Mouse (Mus musculus): ENCODE data around the gene Lyl1. TPM values are rescaled to one million over a fixed set of nuclear protein-coding genes. Genes with fewer than 3 reads are reported as not detected.

The Lyl1 gene
- polyA plus RNA-seq, 1 experiment: 125 TPM

DNA sequence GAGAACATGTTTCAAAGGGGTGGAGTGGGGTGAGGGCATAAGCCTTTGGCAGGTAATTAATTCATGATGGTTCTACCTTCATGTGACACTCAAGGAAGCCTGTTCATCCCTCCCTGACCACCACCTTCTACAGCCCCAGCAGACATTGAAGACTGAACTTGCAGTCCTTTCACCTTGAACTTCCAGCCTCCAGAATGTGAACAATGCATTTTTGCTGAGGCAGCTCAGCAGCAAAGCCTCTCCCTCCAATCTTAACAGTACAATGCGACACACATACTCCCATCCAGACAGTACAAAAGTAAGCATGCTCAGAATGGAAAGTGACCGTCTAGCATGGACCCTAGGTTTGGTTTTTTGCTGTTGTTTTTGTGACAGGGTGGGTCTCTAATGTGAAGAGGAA is 19.8 kb upstream of the Lyl1 start:
- Histone ChIP-seq H3K27ac (ENCODE audit: control insufficient read depth, insufficient read depth, low read depth, low read length, poor library complexity) (no peak overlapping the region), H3K4me3 (replicated peaks; ENCODE audit: control insufficient read depth, low read depth, low read length) (no peak overlapping the region), H3K4me1 (ENCODE audit: control insufficient read depth, insufficient read depth, low read length) (peaks cover 2% of the 10 kb centered on the region; the same call in 1 of the 2 replicates)
- no peak for TF ChIP-seq POLR2A (IDR thresholded peaks at IDR 0.05; ENCODE audit: borderline replicate concordance, control insufficient read depth, low read depth, low read length)
- 71% methylated on average over 2 of the region's 2 CpGs for WGBS

DNA sequence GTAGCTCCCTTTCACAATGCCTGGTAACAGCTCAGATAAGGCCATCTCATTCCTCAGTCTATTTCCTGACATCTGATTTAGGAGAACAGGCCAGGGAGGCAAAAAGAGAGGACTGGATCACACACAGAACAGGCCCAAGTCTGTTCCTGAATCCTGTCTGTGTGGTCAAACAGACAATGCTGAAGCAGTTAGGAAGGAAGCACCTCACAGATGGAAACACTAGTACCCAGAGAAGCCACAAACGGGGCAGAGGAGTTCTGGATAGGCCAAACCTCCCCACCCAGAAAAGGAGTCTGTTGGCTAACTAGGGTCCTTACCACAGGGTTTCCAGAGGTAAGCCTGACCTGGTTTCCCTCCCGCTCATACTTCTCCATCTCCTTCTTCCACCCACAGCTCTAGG is 19.0 kb upstream of the Lyl1 start:
- Histone ChIP-seq H3K4me3 (replicated peaks; ENCODE audit: control insufficient read depth, low read depth, low read length) (no peak overlapping the region), H3K27ac (ENCODE audit: control insufficient read depth, insufficient read depth, low read depth, low read length, poor library complexity) (no peak overlapping the region), H3K4me1 (ENCODE audit: control insufficient read depth, insufficient read depth, low read length) (peaks cover 4% of the 10 kb centered on the region; the same call in 1 of the 2 replicates)
- no peak for TF ChIP-seq CTCF (IDR thresholded peaks at IDR 0.05; ENCODE audit: control insufficient read depth, insufficient read depth, low read length)
- TF ChIP-seq POLR2A (IDR thresholded peaks at IDR 0.05; ENCODE audit: borderline replicate concordance, control insufficient read depth, low read depth, low read length): no peak
- WGBS: 33% methylated on average over 2 of the region's 2 CpGs

- H3K4me1 ChIP-seq (ENCODE audit: control insufficient read depth, insufficient read depth, low read length): peaks cover 4% of the 10 kb centered on the region; the same call in 1 of the 2 replicates
- no peak overlapping the region for H3K4me3 ChIP-seq (replicated peaks; ENCODE audit: control insufficient read depth, low read depth, low read length)
- TF ChIP-seq CTCF (IDR thresholded peaks at IDR 0.05; ENCODE audit: control insufficient read depth, insufficient read depth, low read length) (no peak), POLR2A (IDR thresholded peaks at IDR 0.05; ENCODE audit: borderline replicate concordance, control insufficient read depth, low read depth, low read length) (no peak)
- 59% methylated on average over 3 of the region's 3 CpGs for WGBS
- no peak overlapping the region for H3K27ac ChIP-seq (ENCODE audit: control insufficient read depth, insufficient read depth, low read depth, low read length, poor library complexity)
Observed at GRCm38 (mm10) chr8:84684537-84684936, 16.7 kb upstream of the Lyl1 start.

- Histone ChIP-seq H3K4me3 (replicated peaks; ENCODE audit: control insufficient read depth, low read depth, low read length) (peak within 1 kb of the TSS; percentile 78), H3K4me1 (ENCODE audit: control insufficient read depth, insufficient read depth, low read length) (peaks cover 4% of the 10 kb centered on the region; the same call in 1 of the 2 replicates), H3K27ac (ENCODE audit: control insufficient read depth, insufficient read depth, low read depth, low read length, poor library complexity) (peak within 1 kb of the TSS; percentile 85)
- WGBS: 4% methylated on average over 20 of the region's 20 CpGs
- TF ChIP-seq POLR2A (IDR thresholded peaks at IDR 0.05; ENCODE audit: borderline replicate concordance, control insufficient read depth, low read depth, low read length) (no peak), CTCF (IDR thresholded peaks at IDR 0.05; ENCODE audit: control insufficient read depth, insufficient read depth, low read length) (no peak)
Observed at GRCm38 (mm10) chr8:84686191-84687002, 14.9 kb upstream of the Lyl1 start, which contains the start of gene Trmt1. Trmt1 (plus strand) TSS chr8:84686307.

- peak overlapping the region; percentile 78 for H3K4me3 ChIP-seq (replicated peaks; ENCODE audit: control insufficient read depth, low read depth, low read length)
- H3K27ac ChIP-seq (ENCODE audit: control insufficient read depth, insufficient read depth, low read depth, low read length, poor library complexity): peak overlapping the region; percentile 89
- H3K4me1 ChIP-seq (ENCODE audit: control insufficient read depth, insufficient read depth, low read length): peaks cover 4% of the 10 kb centered on the region; the same call in 1 of the 2 replicates
- WGBS: 1% methylated on average over 60 of the region's 62 CpGs
- no peak for TF ChIP-seq POLR2A (IDR thresholded peaks at IDR 0.05; ENCODE audit: borderline replicate concordance, control insufficient read depth, low read depth, low read length)
- TF ChIP-seq CTCF (IDR thresholded peaks at IDR 0.05; ENCODE audit: control insufficient read depth, insufficient read depth, low read length): no peak
Observed at GRCm38 (mm10) chr8:84687003-84687704, 14.1 kb upstream of the Lyl1 start.

DNA sequence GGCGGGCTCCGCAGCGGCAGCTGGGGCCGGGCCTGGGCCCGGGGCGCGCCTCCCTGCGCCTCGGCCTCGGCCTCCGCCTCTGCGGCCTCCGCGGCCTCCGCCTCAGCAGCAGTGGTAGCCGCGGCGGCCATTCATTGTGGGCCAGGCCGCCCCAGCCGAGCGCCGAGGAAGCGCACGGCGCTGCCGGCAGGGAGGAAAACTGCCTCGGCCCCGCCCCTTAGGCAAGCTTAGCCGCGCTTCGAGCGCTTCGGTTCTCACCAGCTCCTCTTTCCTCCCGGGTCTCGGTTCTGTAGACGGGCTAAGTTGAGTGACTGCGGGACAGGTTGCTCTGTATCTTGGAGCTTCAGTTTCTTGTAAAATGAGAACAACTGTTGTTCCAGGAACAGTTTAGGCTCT is 13.6 kb upstream of the Lyl1 start, which contains the start of gene Nacc1:
Gene Nacc1 (minus strand): TSS at position 158 of the 396 bp plus-strand sequence.
- TF ChIP-seq CTCF (IDR thresholded peaks at IDR 0.05; ENCODE audit: control insufficient read depth, insufficient read depth, low read length): no peak
- TF ChIP-seq POLR2A (IDR thresholded peaks at IDR 0.05; ENCODE audit: borderline replicate concordance, control insufficient read depth, low read depth, low read length): peak; percentile 69; the same call in 1 of the 2 replicates
- Histone ChIP-seq H3K27ac (ENCODE audit: control insufficient read depth, insufficient read depth, low read depth, low read length, poor library complexity) (peak within 1 kb of the TSS; percentile 89), H3K4me3 (replicated peaks; ENCODE audit: control insufficient read depth, low read depth, low read length) (peak within 1 kb of the TSS; percentile 78), H3K4me1 (ENCODE audit: control insufficient read depth, insufficient read depth, low read length) (peaks cover 4% of the 10 kb centered on the region; the same call in 1 of the 2 replicates)
- WGBS: under 1% methylated on average over 37 of the region's 37 CpGs

DNA sequence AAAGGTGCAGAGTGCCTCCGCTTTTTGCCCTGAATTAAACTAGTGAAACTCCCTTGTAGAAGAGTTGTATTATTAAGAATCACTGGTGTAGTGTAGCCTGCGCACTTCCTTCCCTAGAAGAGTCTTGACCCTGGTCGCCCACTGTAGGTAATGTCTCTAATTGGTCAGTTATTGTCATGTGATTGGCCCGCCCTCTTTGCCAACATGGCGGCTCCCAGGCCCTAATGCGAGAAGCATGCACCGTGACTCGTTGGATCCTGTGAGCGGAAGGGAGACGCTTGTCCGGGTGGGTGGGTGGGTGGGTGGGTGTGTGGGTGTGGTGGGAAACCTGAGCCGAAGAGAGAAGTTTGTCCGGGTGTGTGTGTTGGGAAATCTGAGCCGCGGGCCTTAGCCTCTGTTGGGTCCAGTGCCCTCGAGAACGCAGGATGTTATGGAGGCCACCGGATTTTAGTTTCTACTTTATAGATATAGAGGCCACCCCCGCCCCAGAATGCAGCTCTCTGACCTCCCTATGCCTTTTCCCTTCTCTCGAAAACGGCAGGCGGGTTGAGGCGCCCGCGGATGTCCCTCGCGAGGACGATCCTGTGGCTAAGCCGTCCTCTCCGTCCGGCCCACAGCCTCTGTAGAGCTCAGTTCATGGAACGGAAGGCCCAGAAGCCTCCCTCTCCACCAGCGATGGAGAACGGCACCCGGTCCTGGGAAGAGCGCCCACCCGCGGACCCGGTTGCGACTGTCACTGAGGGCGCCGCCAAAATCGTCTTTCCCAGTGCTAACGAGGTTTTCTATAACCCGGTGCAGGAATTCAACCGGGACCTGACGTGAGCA is 12.0 kb upstream of the Lyl1 start:
- Histone ChIP-seq H3K27ac (ENCODE audit: control insufficient read depth, insufficient read depth, low read depth, low read length, poor library complexity) (no peak overlapping the region), H3K4me1 (ENCODE audit: control insufficient read depth, insufficient read depth, low read length) (peaks cover 4% of the 10 kb centered on the region; the same call in 1 of the 2 replicates), H3K4me3 (replicated peaks; ENCODE audit: control insufficient read depth, low read depth, low read length) (peak overlapping the region; percentile 66)
- no peak for TF ChIP-seq CTCF (IDR thresholded peaks at IDR 0.05; ENCODE audit: control insufficient read depth, insufficient read depth, low read length)
- TF ChIP-seq POLR2A (IDR thresholded peaks at IDR 0.05; ENCODE audit: borderline replicate concordance, control insufficient read depth, low read depth, low read length): no peak
- WGBS: under 1% methylated on average over 47 of the region's 47 CpGs
